Mouse (Mus musculus) left cerebral cortex, postnatal 36 days (tissue): ENCODE results near the gene Olfr1494. TPM values are rescaled to one million over a fixed set of nuclear protein-coding genes. Genes with fewer than 3 reads are reported as not detected.

Source experiments
- DNase-seq, 2 experiments: peaks; one replicate each; pipeline ENCODE4 v3.0.0; 2021 to 2022; ENCODE audit warnings: low spot score in 2 of 2, mixed read lengths in 1 of 2
- intact Hi-C: fragments of 180-260 bp; cut with DNase I; formaldehyde crosslinking; loops from one replicate; pipeline ENCODE4 v1.15.1; 2025
- total RNA-seq, 2 experiments: library from RNA; stranded (reverse); gene quantifications; 2 replicates each; pipeline ENCODE4 v1.2.3; 2021

The Olfr1494 gene
- total RNA-seq: not detected

GRCm38 (mm10) chr19:13739428-13739827 lies at the start of gene Olfr1494:
Gene Olfr1494, plus strand, starts transcription at chr19:13739728.
- intact Hi-C loops: no loop called here
- DNase-seq: no peak

GRCm38 (mm10) chr19:13696968-13697367 lies 42.6 kb upstream of the Olfr1494 start, which contains the start of gene Olfr1491:
Gene Olfr1491, plus strand, starts transcription at chr19:13697268.
- no peak for DNase-seq
- intact Hi-C loops: no loop called here

GRCm38 (mm10) chr19:13722978-13723377 lies 16.6 kb upstream of the Olfr1494 start, which contains the start of gene Olfr1493-ps1:
Gene Olfr1493-ps1, plus strand, starts transcription at chr19:13723278.
- no peak for DNase-seq
- intact Hi-C loops: no loop called here

GRCm38 (mm10) chr19:13749366-13749765 lies 9.8 kb downstream of the Olfr1494 start:
- intact Hi-C loops: no loop called here

GRCm38 (mm10) chr19:13764306-13764705 lies 24.8 kb downstream of the Olfr1494 start, which contains the start of gene Olfr1495:
Gene Olfr1495, plus strand, starts transcription at chr19:13764606.
- DNase-seq: no peak
- intact Hi-C loops: no loop called here

More at GRCm38 (mm10) chr19:13749366-13749765, 9.8 kb downstream of the Olfr1494 start:
- no peak for DNase-seq

GRCm38 (mm10) chr19:13768565-13769276 lies 29.2 kb downstream of the Olfr1494 start:
- DNase-seq: no peak
- intact Hi-C loops: no loop called here

GRCm38 (mm10) chr19:13777578-13777977 lies 38.0 kb downstream of the Olfr1494 start, which contains the start of gene Olfr1496:
Gene Olfr1496, plus strand, starts transcription at chr19:13777878.
- intact Hi-C loops: no loop called here
- DNase-seq: no peak

GRCm38 (mm10) chr19:13798102-13798501 lies 58.6 kb downstream of the Olfr1494 start, which contains the start of gene Olfr1497:
Gene Olfr1497, minus strand, starts transcription at chr19:13798202.
- no peak for DNase-seq
- intact Hi-C loops: no loop called here

Other genes with a start within 250 kb of the Olfr1494 start
- gene Olfr1477, start 239.2 kb upstream of the Olfr1494 start, total RNA-seq: not detected
- not detected for gene Olfr1480, start 211.8 kb upstream of the Olfr1494 start, total RNA-seq
- gene Olfr1484, start 156.2 kb upstream of the Olfr1494 start, total RNA-seq: not detected
- gene Olfr1487, start 122.4 kb upstream of the Olfr1494 start, total RNA-seq: not detected
- not detected for gene Olfr1489, start 108.1 kb upstream of the Olfr1494 start, total RNA-seq
- not detected for gene Olfr1490, start 88.6 kb upstream of the Olfr1494 start, total RNA-seq
- gene Olfr1491, start 42.5 kb upstream of the Olfr1494 start, total RNA-seq: not detected
- gene Olfr1493-ps1, start 16.4 kb upstream of the Olfr1494 start, total RNA-seq: not detected
- not detected for gene Olfr1495, start 24.9 kb downstream of the Olfr1494 start, total RNA-seq
- gene Olfr1496, start 38.1 kb downstream of the Olfr1494 start, total RNA-seq: not detected
- gene Olfr1497, start 58.5 kb downstream of the Olfr1494 start, total RNA-seq: not detected
- gene Olfr1499, start 79.7 kb downstream of the Olfr1494 start, total RNA-seq: not detected
- gene Olfr1500, start 90.8 kb downstream of the Olfr1494 start, total RNA-seq: not detected
- not detected for gene Olfr1501, start 111.0 kb downstream of the Olfr1494 start, total RNA-seq
- gene Olfr1502, start 122.1 kb downstream of the Olfr1494 start, total RNA-seq: not detected
- not detected for gene Olfr1504, start 158.2 kb downstream of the Olfr1494 start, total RNA-seq
- not detected for gene Olfr1505, start 173.8 kb downstream of the Olfr1494 start, total RNA-seq